Mouse (Mus musculus): ENCODE measurements around the gene Sstr3.

Gene Sstr3

GRCm38 (mm10) chr15:78494968-78495406, 49.5 kb downstream of the Sstr3 start, which contains the start of gene Il2rb:
Il2rb (minus strand) TSS chr15:78495271.
- DNase-seq, result no peak

- DNase-seq, result no peak
Measured at GRCm38 (mm10) chr15:78493401-78494010, 51.0 kb downstream of the Sstr3 start.

GRCm38 (mm10) chr15:78491301-78491700, 53.2 kb downstream of the Sstr3 start:
- no peak for DNase-seq

- DNase-seq, result no peak
Measured at GRCm38 (mm10) chr15:78489906-78490305, 54.6 kb downstream of the Sstr3 start.

GRCm38 (mm10) chr15:78489248-78489647, 55.2 kb downstream of the Sstr3 start:
- no peak for DNase-seq

- DNase-seq, result no peak
Measured at GRCm38 (mm10) chr15:78487066-78487465, 57.4 kb downstream of the Sstr3 start.
